Mouse (Mus musculus): Measurements from ENCODE around the gene Gm21958. TPM values are rescaled to one million over a fixed set of nuclear protein-coding genes. Genes with fewer than 3 reads are reported as not detected.
A peak's percentile ranks its signal among the peaks of the same experiment; 100 is the strongest.

The Gm21958 gene
- total and polyA plus RNA-seq, 2 experiments from 2014 or later, result not detected

DNA sequence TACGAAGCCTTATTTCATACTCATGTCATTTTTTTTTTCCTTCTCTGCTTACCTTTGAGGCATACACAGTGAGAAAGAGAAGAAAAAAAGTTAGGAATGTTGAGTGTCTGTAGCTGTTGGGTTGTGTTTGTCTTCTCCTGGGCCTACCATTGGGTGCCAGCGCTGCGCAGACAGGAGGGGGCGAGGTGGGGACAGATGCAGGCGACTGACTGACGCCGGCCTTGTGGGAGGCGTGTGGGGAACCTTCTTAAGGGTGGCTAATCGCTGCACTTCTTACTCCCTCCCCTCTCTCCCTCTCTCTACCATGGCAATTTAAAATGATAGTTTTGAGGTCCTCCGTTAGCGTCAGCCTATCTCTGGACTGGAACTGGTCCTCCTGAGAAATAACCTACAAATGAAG, 41.9 kb upstream of the Gm21958 start:
- peak; percentile 10 for DNase-seq (ENCODE audit: low spot score)

DNA sequence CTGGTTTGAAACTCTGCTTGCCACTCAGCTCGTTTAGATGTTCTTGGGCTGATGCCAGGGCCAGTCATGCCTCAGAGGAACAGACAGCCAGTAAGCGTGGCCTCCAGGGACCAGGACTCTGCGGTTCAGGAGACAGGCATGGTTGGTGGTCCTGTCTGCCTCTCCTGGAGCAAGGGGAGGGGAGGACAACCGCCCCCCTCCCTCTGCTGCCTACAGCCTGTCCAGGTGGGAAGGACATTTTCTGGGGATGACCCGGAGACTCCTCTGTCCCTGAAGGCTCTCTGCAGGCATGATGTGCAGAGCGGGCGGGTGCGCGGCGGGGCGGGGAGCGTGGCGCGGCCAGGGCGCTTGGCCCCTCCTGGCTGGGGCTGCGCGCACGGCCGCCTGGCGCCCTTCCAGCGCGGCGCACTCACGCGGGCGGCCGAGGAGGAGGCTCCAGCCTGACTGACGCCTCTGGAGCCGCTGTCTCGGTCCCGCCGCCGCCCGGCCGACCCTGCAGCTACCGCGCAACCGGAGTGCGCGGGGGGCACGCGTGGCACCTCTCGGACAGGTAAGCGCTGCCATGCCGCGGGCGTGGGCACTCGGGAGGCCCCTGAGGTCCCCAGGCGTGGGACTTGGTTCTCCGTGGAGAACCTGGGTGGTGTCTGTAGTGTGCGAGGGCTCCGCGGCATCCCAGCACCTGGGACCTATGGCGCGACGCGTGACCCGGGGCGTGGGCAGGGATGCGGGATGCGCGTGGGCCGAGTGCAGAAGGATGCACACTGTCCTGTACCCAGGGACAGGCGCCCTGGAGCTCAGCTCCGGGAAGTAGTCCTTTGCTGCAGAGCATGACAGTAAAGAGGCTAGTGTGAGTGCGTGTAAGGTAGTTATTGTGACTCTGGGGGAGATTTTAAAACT, 41.2 kb upstream of the Gm21958 start, which contains the start of gene Smad9:
Gene Smad9 (plus strand): TSS at position 438 of the 897 bp plus-strand sequence.
- Histone ChIP-seq H3K27me3 (ENCODE audit: control insufficient read depth, insufficient read depth, low read length) (no peaks in the 10 kb centered on the region), H3K9ac (replicated peaks; ENCODE audit: low read depth, low read length) (peak within 1 kb of the TSS; percentile 53), H3K4me3 (ENCODE audit: low read depth, low read length) (peak within 1 kb of the TSS; percentile 63), H3K4me2 (ENCODE audit: low read depth, low read length) (peak within 1 kb of the TSS; percentile 92), H3K4me1 (ENCODE audit: control insufficient read depth, insufficient read depth) (0 out of 2 replicates have a peak, but pooled peaks cover 4% of the 10 kb centered on the region), H3K27ac (ENCODE audit: low read depth) (peak within 1 kb of the TSS; percentile 28), H3K9me3 (replicated peaks; ENCODE audit: control insufficient read depth, low read length) (no peaks in the 10 kb centered on the region), H3K36me3 (replicated peaks; ENCODE audit: control insufficient read depth, insufficient read depth, low read length) (peaks cover 5% of the 10 kb centered on the region; the same call in 1 of the 2 replicates)
- under 1% methylated on average over 59 of the region's 66 CpGs for WGBS
- TF ChIP-seq EP300 (IDR thresholded peaks at IDR 0.05; ENCODE audit: low read depth) (no peak), CTCF (IDR thresholded peaks at IDR 0.05; ENCODE audit: low read depth) (no peak)
- ATAC-seq (ENCODE audit: insufficient read depth, low read depth) (peak; percentile 87), DNase-seq (ENCODE audit: low spot score) (peak; percentile 64)

More for the DNA sequence above, 41.9 kb upstream of the Gm21958 start:
- Histone ChIP-seq H3K27ac (ENCODE audit: low read depth) (peak overlapping the region; percentile 28; the same call in 1 of the 2 replicates), H3K4me3 (ENCODE audit: low read depth, low read length) (peak overlapping the region; percentile 63), H3K27me3 (ENCODE audit: control insufficient read depth, insufficient read depth, low read length) (no peaks in the 10 kb centered on the region), H3K9ac (replicated peaks; ENCODE audit: low read depth, low read length) (peak overlapping the region; percentile 53), H3K4me2 (ENCODE audit: low read depth, low read length) (peak overlapping the region; percentile 92), H3K4me1 (ENCODE audit: control insufficient read depth, insufficient read depth) (0 out of 2 replicates have a peak, but pooled peaks cover 4% of the 10 kb centered on the region), H3K36me3 (replicated peaks; ENCODE audit: control insufficient read depth, insufficient read depth, low read length) (0 out of 2 replicates have a peak, but pooled peaks cover 3% of the 10 kb centered on the region), H3K9me3 (replicated peaks; ENCODE audit: control insufficient read depth, low read length) (no peaks in the 10 kb centered on the region)
- ATAC-seq (ENCODE audit: insufficient read depth, low read depth), result peak; percentile 25; the same call in 1 of the 2 replicates
- under 1% methylated on average over 11 of the region's 11 CpGs for WGBS
- TF ChIP-seq CTCF (IDR thresholded peaks at IDR 0.05; ENCODE audit: low read depth) (0 out of 2 replicates have a peak, but pooled peaks have one; percentile 6), EP300 (IDR thresholded peaks at IDR 0.05; ENCODE audit: low read depth) (no peak)

DNA sequence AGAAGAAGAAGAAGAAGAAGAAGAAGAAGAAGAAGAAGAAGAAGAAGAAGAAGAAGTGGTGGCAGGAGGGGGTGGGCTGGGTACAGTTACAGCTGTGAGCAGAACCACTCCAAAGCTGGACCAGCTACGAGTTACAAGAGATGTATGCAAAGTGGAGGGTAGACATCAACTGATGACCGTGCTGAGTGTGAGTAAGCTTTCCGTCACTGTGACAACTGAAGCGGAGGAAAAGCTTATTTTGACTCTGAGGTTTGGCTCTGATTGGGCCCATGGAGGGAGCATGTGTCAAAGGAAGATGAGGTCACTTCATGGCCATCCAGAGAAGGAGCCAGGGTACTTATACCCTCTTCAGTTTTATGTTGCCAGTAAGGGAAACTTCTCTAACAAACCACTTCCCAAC, 39.3 kb upstream of the Gm21958 start:
- Histone ChIP-seq H3K9ac (replicated peaks; ENCODE audit: low read depth, low read length) (no peak overlapping the region), H3K27me3 (ENCODE audit: control insufficient read depth, insufficient read depth, low read length) (no peaks in the 10 kb centered on the region), H3K4me2 (ENCODE audit: low read depth, low read length) (no peak overlapping the region), H3K4me3 (ENCODE audit: low read depth, low read length) (no peak overlapping the region), H3K36me3 (replicated peaks; ENCODE audit: control insufficient read depth, insufficient read depth, low read length) (peaks cover 25% of the 10 kb centered on the region), H3K27ac (ENCODE audit: low read depth) (no peak overlapping the region), H3K9me3 (replicated peaks; ENCODE audit: control insufficient read depth, low read length) (no peaks in the 10 kb centered on the region), H3K4me1 (ENCODE audit: control insufficient read depth, insufficient read depth) (0 out of 2 replicates have a peak, but pooled peaks cover 4% of the 10 kb centered on the region)
- WGBS, result 68% methylated on average over 4 of the region's 4 CpGs
- TF ChIP-seq CTCF (IDR thresholded peaks at IDR 0.05; ENCODE audit: low read depth) (no peak), EP300 (IDR thresholded peaks at IDR 0.05; ENCODE audit: low read depth) (no peak)
- DNase-seq (ENCODE audit: low spot score) (no peak), ATAC-seq (ENCODE audit: insufficient read depth, low read depth) (no peak)

DNA sequence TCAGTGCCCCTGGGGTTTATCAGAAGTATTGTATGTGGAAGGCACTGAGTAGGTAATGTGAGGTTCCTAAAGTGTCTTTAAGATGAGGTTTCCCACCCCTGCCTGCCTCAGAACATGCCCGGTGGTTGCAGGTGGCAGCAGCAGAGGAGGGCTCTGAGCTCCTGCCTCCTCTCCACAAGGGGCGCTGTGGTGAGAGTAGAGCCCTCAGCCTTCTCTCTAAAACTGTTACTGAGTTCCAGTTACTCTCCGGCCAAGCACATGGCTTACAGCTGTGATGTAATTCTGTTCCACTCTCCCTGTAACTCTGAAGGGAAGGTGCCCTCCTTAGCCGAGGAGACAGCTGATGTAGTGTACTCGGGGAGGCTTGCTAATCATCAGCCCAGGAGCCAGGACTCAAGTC, 31.6 kb upstream of the Gm21958 start:
- TF ChIP-seq EP300 (IDR thresholded peaks at IDR 0.05; ENCODE audit: low read depth), result no peak
- TF ChIP-seq CTCF (IDR thresholded peaks at IDR 0.05; ENCODE audit: low read depth), result peak; percentile 44
- 65% methylated on average over 5 of the region's 5 CpGs for WGBS
- Histone ChIP-seq H3K27me3 (ENCODE audit: control insufficient read depth, insufficient read depth, low read length) (no peaks in the 10 kb centered on the region), H3K4me3 (ENCODE audit: low read depth, low read length) (no peak overlapping the region), H3K4me1 (ENCODE audit: control insufficient read depth, insufficient read depth) (no peaks in the 10 kb centered on the region), H3K27ac (ENCODE audit: low read depth) (no peak overlapping the region), H3K36me3 (replicated peaks; ENCODE audit: control insufficient read depth, insufficient read depth, low read length) (peaks cover 98% of the 10 kb centered on the region), H3K9me3 (replicated peaks; ENCODE audit: control insufficient read depth, low read length) (no peaks in the 10 kb centered on the region), H3K9ac (replicated peaks; ENCODE audit: low read depth, low read length) (no peak overlapping the region), H3K4me2 (ENCODE audit: low read depth, low read length) (no peak overlapping the region)
- no peak for ATAC-seq (ENCODE audit: insufficient read depth, low read depth)
- DNase-seq (ENCODE audit: low spot score), result no peak

DNA sequence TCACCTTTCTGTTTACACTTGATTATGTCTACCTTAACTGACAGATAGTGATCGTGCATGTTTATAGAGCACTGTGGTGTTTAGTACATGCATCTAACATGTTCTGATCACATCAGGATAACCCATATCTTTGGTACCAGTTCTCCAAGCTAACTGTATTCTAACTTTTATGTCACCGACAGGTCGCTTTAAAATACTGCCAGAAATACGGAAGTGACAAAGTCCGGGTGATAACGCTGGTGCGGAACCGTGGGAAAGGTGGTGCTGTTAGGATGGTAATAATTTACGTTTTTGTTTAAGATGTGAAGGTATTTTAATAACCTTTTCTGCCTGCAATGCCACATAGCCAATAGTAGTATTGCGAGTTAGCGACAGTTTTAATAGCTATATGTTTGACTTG, 27.8 kb upstream of the Gm21958 start:
- DNase-seq (ENCODE audit: low spot score) (no peak), ATAC-seq (ENCODE audit: insufficient read depth, low read depth) (no peak)
- Histone ChIP-seq H3K4me3 (ENCODE audit: low read depth, low read length) (no peak overlapping the region), H3K27ac (ENCODE audit: low read depth) (no peak overlapping the region), H3K9me3 (replicated peaks; ENCODE audit: control insufficient read depth, low read length) (no peaks in the 10 kb centered on the region), H3K36me3 (replicated peaks; ENCODE audit: control insufficient read depth, insufficient read depth, low read length) (peaks cover 76% of the 10 kb centered on the region), H3K4me2 (ENCODE audit: low read depth, low read length) (no peak overlapping the region), H3K9ac (replicated peaks; ENCODE audit: low read depth, low read length) (no peak overlapping the region), H3K4me1 (ENCODE audit: control insufficient read depth, insufficient read depth) (no peaks in the 10 kb centered on the region), H3K27me3 (ENCODE audit: control insufficient read depth, insufficient read depth, low read length) (no peaks in the 10 kb centered on the region)
- WGBS, result 94% methylated on average over 11 of the region's 11 CpGs
- TF ChIP-seq EP300 (IDR thresholded peaks at IDR 0.05; ENCODE audit: low read depth) (no peak), CTCF (IDR thresholded peaks at IDR 0.05; ENCODE audit: low read depth) (no peak)

All from heart, postnatal 0 days (tissue).